Mouse (Mus musculus) kidney, adult 18-20 months (tissue): Measurements from ENCODE around the gene Olfr543.
A peak's percentile ranks its signal among the peaks of the same experiment; 100 is the strongest.
"Not testable (repeated sequence)": the region's sequence is repeated elsewhere in the genome, so short reads cannot be mapped to it uniquely, and the experiment has no call there.

Source experiments
- DNase-seq: peaks from one replicate; pipeline ENCODE4 v3.0.0; 2021

The Olfr543 gene

GRCm38 (mm10) chr7:102481579-102481978, at the start of gene Olfr543:
TSS of gene Olfr543 (minus strand) at chr7:102481679.
- DNase-seq, result no peak

GRCm38 (mm10) chr7:102529052-102529451, 47.6 kb upstream of the Olfr543 start:
- DNase-seq, result no peak

DNA sequence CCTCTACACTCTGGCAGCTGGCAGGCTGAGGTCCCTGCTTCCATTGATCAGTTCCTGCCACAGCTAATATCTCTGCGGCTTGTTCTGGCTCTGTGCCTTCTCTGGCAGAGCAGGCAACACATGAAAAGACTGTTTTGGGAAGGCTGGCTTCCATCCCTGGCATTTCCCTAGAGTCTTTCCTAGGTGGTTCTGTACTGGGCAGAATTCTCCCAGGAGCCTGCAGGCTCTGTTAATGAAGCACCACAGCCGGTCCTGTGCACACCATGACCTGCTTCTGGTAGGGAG, 35.5 kb upstream of the Olfr543 start:
- no peak for DNase-seq

DNA sequence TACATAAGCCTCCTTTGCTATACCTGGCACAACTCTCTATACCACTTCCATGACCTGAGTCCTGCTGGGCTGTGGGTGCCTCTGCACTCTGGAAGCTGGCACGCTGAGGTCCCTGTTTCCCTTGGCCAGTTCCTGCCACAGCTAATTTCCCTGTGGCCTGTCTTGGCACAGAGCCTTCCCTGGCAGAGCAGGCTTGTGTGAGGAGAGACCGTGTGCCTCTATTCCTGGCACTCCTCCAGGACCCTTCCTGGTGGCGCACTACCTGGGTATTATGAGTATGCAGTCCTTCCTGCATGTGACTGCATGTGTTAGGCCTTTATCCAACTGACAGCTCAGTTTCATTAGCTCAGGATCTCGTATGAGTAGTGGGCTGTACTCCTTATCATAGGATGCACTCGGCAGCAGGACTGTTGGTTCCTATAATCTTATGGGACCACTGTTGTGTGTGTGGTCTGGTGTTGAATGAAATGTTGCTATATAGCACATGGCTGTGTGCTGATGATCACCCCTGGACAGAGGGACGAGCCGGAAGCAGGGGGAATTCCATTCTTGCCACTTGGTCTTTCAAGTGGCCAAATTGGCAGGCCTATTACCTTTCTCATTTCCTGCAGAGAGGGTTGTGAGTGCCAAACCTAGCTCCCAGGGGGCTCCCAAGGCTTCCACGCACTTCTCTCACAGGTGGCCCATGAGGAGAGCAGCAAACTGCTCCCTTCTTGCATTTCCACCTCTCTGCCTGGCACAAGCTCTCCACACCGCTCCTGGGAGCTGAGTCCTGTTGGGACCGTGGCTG, 35.0 kb upstream of the Olfr543 start:
- DNase-seq, result no peak

- DNase-seq, result no peak
These were observed 32.7 kb upstream of the Olfr543 start for GRCm38 (mm10) chr7:102514144-102514543.

DNA sequence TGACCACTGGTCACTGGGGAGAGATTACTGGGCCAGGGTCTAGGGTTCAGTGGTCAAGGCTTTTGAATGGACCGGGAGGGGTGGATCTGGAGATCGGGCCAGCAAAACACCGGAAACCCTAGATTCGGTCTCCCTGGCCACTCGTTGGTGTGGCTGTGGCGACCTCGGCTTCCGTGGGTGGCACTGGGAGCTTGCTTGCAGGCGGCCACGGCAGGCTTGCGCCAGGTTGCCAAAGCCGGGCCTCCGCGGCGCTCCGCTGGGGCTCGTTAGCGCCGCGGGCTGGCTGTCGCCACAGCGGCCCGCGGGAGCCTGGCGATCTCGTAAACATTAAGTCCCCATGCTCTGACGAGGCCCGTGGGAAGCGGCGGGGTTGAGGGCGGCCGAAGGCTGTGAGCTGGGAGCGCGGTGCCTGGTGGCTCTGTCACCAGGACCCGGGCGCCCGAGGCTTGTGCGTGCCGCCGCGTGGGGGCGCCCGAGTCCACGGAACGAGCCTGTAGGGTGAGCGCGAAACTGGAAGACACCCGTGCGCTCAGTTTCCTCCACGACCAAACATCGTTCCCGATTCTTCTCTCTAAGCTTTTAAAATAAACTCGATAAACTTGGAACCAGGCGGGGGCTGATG, 31.4 kb upstream of the Olfr543 start:
- peak; percentile 86 for DNase-seq

DNA sequence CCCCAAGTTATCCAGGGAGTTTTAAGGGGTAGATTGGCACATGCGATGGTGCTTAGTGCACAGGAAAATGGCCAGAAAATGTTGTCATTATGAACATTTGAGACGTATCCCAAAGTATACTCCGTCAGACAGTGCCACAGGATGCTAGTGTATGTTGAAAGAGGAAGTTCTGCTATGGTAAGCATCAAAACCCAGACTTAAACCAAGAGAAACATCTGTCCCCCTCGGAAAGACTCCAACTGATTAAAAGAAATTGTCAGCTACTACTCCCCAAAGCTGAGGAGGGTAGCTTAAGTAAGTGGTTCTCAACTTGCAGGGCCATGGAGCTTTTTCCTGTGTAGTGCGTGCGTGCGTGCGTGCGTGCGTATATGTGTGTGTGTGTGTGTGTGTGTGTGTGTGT, 30.4 kb upstream of the Olfr543 start:
- no peak for DNase-seq

DNA sequence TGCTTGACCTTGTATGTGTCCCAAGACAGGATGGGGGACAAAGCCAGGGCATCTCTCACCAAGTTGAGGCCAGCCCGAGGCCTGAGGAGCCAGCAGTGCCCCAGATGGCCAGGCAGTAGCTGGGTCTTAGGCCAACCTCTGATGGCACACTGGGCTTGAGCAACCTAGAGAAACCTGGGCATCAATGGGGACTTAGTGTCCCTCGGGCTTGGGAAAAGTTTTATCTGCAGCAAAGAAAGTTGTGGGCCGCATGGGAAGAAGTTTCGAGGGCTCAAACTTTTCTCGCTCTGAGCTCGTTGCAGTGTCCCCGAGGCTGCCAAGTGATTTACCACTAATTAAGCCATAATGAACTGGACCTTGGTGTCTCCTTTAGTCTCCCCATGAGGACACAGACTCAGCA, 28.2 kb upstream of the Olfr543 start:
- DNase-seq, result no peak

- DNase-seq, result no peak
These were observed 27.2 kb upstream of the Olfr543 start for GRCm38 (mm10) chr7:102508666-102509065.

DNA sequence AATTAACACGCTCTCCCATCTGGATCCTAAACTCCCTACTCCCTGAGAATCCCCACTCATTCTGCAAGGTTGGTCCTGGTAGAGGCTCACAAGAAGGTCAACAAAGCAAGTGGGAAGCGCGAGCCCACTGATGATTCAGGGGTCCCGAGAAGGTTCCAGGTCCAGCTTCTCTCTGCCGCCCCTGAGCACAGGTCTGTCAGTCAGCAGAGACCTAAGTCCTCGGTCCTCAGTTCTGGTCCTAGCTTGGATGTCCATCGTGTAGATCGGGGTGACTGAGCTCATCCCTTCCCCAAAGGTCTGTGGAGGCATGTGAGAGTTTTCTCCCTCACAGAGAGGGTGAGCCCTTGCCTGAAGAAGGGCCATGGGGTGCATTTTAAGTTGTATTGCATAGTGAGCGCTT, 26.6 kb upstream of the Olfr543 start:
- DNase-seq, result no peak

- DNase-seq, result peak; percentile 82
These were observed 25.4 kb upstream of the Olfr543 start for GRCm38 (mm10) chr7:102506848-102507247.

- DNase-seq, result no peak
These were observed 20.5 kb upstream of the Olfr543 start for GRCm38 (mm10) chr7:102501986-102502385.

- no peak for DNase-seq
These were observed 18.0 kb upstream of the Olfr543 start, which contains the start of gene Olfr545 for GRCm38 (mm10) chr7:102499473-102499872. TSS of gene Olfr545 (minus strand) at chr7:102499573.

DNA sequence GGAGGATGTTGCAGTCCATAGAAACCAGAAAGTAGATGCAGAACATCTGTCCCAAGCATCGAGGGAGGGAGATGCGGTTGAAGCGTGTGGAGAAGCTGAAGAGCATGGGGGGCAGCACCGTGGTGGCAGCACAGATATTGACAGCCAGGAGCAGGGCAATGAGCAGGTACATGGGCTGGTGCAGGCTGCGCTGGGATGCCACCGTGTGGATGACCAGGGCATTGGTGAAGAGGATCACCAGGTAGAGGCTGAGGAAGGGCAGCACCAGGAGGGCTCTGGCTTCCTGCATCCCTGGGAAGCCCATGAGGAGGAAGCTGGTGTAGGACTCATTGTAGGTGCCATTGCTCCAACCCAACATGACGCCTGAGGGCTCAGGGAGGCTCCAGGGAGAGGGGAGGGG, 12.9 kb upstream of the Olfr543 start:
- DNase-seq, result not testable (repeated sequence)

- no peak for DNase-seq
These were observed 6.7 kb upstream of the Olfr543 start, which contains the start of gene Olfr544 for GRCm38 (mm10) chr7:102488161-102488560. TSS of gene Olfr544 (minus strand) at chr7:102488313.

- no peak for DNase-seq
These were observed 4.6 kb upstream of the Olfr543 start for GRCm38 (mm10) chr7:102486105-102486504.

DNA sequence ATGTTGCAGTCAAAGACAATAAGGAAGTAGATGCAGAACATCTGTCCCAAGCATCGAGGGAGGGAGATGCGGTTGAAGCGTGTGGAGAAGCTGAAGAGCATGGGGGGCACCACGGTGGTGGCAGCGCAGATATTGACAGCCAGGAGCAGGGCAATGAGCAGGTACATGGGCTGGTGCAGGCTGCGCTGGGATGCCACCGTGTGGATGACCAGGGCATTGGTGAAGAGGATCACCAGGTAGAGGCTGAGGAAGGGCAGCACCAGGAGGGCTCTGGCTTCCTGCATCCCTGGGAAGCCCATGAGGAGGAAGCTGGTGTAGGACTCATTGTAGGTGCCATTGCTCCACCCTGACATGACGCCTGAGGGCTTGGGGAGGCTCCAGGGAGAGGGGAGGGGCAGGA, 3.3 kb upstream of the Olfr543 start:
- not testable (repeated sequence) for DNase-seq

GRCm38 (mm10) chr7:102483665-102484064, 2.2 kb upstream of the Olfr543 start:
- no peak for DNase-seq

DNA sequence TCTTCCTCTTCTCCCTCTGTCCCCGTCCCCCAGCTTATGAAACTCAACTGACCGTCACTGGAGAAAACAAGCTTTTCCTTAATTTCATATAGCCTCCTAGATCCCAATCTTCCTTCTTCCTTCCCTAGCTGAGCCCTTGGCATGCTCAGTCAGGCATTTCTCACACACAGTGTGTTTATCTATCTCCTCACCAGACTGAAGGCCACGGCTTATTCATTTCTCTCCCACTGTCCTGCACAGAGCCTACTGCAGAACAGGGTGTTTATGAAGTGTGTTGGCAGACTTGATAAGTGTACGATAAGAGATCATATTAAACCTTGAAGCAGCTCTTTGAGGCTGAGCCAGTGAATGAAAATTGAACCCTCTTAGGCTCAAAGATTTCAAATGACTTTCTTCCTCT, 658 bp downstream of the Olfr543 start:
- DNase-seq, result no peak

DNA sequence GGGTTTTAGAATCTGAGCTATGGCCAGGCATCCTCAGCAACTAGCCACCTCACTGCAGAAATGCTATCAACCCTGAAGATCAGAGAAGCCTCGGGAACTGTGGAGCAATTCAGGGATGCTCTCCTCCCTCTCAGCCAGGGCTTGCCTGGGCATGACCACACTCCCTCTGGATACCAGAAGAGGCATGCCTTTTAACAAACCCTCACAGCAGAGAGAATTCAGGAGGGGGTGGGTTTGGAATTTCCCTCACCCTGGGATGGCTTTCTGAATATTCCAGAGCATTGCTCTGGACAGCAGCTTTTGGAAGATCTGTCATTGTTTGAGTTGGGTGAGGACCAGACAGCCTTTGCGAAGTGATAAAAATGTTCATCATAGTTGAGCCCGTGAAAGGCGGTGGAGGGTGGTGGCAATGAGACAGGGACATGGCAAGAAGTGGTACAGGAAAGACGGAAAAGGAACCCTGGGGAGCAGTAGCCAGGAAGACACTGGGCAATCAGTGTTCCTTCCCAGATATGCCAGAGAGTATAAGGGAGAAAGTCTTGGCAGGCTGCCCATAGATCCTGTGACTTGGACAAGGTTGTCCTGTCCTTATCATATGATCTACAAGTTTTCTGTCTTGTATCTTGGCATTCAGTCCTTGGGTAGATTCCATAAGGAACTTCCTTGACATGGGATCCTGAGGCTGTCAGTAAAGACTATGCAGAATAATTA, 2.0 kb downstream of the Olfr543 start:
- peak; percentile 60 for DNase-seq

DNA sequence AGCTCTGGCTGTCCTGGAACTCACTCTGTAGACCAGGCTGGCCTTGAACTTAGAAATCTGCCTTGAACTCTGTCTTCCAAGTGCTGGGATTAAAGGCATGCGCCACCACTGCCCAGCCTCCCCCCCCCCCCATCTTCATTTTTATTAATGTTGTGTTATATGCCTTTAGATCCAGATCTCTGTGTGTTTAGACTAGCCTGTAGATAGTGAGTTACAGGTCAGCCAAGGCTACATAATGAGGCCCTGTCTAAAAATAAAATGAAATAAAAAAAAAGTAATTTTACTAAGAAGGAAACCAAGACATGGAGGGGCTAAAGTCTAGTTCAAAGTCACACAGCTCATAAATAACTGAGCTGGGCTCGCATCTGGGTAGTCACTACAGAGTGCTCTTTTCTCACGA, 2.6 kb downstream of the Olfr543 start:
- no peak for DNase-seq

- DNase-seq, result no peak
These were observed 3.1 kb downstream of the Olfr543 start for GRCm38 (mm10) chr7:102478425-102478824.

DNA sequence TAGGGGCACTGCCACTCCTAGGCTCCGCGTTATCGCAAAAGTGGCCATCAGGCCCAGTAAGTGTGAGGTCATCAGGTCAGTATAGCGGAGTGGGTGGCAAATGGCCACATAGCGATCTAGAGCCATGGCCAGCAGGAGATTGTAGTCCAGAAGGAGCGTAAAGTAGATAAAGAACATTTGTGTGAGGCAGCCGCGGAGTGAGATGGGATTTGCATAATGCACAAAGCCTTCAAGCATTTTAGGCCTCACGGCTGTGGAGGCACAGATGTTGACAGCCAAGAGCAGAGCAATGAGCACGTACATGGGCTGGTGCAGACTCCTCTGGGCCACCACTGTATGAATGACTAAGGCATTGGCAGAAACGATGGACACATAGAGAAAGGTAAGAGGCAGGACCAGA, 4.1 kb downstream of the Olfr543 start:
- no peak for DNase-seq

DNA sequence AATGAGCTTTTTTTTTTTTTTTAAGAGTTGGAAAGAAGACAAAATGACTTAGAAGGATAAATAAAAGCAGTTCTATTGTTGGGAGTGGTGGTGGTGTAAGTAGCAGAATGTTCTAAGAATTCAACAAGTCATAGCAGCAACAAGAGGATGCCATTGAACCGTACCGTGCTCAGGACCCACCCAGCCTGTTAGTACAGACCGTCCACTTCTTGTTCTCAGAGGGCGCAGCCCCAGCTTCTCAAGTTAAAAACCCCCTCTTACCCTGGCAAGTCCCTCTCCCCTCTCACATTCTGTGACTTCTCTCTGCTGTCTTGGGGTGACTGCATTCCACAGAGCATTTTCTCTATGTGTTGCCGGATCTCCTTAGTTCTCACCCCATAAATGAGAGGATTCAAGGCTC, 4.9 kb downstream of the Olfr543 start:
- DNase-seq, result no peak
